Mouse (Mus musculus): Measurements from ENCODE around the gene Nr1d2. TPM values are rescaled to one million over a fixed set of nuclear protein-coding genes. Genes with fewer than 3 reads are reported as not detected.
A peak's percentile ranks its signal among the peaks of the same experiment; 100 is the strongest.
"Not testable (repeated sequence)": the region's sequence is repeated elsewhere in the genome, so short reads cannot be mapped to it uniquely, and the experiment has no call there.

The Nr1d2 gene
- total RNA-seq, 2 experiments from 2014 or later = 74.2 to 97.1 TPM

DNA sequence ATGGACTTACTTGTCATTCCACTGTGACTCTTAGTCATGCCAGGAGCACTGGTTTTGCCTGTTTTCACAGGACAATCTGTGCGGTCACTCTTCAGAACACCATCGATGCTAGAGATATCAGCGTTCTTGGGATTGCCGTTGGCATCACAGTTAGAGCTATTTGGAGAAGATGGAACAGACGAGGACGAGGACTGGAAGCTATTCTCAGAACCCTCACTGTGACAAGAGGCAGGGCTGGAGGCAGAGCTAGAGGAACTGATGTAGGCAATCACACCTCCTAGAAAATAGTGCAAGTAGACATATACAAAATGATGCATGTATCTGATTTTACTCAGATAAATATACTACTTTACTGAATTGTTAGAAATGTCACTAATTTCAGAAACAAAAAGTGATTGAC is 16.9 kb downstream of the Nr1d2 start:
- H3K27ac ChIP-seq = peak overlapping the region; percentile 34; the same call in 1 of the 2 replicates
- no peak for TF ChIP-seq CTCF (IDR thresholded peaks at IDR 0.05)
- intact Hi-C loops (cut with DNase I) = no loop called here
- H3K4me3 ChIP-seq = no peak overlapping the region
- DNase-seq (ENCODE audit: extremely low spot score in 1 of 2, low spot score in 2 of 2) = no peak

DNA sequence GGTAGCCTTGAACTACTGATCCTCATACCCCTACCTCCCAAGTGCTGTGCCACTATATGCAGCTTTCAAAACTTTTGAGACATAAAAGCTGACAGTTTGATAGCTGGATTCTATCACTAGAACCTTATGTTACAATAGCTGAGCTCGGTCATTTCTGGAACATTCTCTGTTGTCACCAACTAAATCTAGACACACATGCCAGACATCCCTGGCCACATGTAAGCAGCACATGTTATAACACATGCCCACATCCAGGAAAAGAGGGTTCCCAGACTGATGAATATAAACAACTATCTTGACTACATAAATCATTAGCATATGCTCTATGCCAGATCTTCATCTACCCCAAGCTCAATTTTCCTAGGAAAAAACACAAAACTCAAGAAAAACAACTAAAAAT is 21.8 kb downstream of the Nr1d2 start:
- no peak for TF ChIP-seq CTCF (IDR thresholded peaks at IDR 0.05)
- Histone ChIP-seq H3K4me3 (no peak overlapping the region), H3K27ac (no peak overlapping the region)
- DNase-seq (ENCODE audit: extremely low spot score in 1 of 2, low spot score in 2 of 2) = no peak
- intact Hi-C loops (cut with DNase I) = no loop called here

GRCm38 (mm10) chr14:18216428-18216827 is 22.5 kb downstream of the Nr1d2 start:
- no peak overlapping the region for H3K4me3 ChIP-seq
- no peak for TF ChIP-seq CTCF (IDR thresholded peaks at IDR 0.05)

DNA sequence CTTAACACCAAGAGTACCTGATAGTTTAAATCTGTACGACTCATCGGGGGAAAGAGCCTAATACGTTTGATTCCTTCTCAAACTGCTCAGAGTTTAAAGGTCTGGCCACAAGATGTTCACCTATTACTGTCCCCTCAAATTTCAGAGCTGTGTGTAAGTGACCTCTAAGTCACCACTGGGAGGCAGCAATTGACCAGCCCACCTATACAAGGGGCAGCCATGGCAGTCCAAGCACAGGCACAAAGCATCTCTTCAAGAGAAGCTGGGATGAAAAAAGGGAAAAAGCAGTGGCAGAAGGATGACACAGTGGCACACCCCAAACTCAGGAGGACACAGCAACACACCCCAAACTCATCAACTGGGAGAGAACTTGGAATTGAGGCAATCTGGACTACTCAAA is 28.1 kb downstream of the Nr1d2 start:
- peak; percentile 38 for TF ChIP-seq CTCF (IDR thresholded peaks at IDR 0.05)
- no peak overlapping the region for H3K27ac ChIP-seq
- H3K4me3 ChIP-seq = no peak overlapping the region
- intact Hi-C loops (cut with DNase I) = loop anchor here (5.0 kb wide), 1 partner anchor 72 kb away; no protein-coding TSS in a partner anchor
- DNase-seq (ENCODE audit: extremely low spot score in 1 of 2, low spot score in 2 of 2) = no peak

More at GRCm38 (mm10) chr14:18216428-18216827, 22.5 kb downstream of the Nr1d2 start:
- no peak for DNase-seq (ENCODE audit: extremely low spot score in 1 of 2, low spot score in 2 of 2)
- H3K27ac ChIP-seq = peak overlapping the region; percentile 42; the same call in 1 of the 2 replicates
- intact Hi-C loops (cut with DNase I) = no loop called here

- intact Hi-C loops (cut with DNase I); DNase-seq (ENCODE audit: extremely low spot score in 1 of 2, low spot score in 2 of 2); H3K4me3 ChIP-seq; H3K27ac ChIP-seq: not testable (repeated sequence)
Observed at GRCm38 (mm10) chr14:18204315-18204714, 34.6 kb downstream of the Nr1d2 start.

DNA sequence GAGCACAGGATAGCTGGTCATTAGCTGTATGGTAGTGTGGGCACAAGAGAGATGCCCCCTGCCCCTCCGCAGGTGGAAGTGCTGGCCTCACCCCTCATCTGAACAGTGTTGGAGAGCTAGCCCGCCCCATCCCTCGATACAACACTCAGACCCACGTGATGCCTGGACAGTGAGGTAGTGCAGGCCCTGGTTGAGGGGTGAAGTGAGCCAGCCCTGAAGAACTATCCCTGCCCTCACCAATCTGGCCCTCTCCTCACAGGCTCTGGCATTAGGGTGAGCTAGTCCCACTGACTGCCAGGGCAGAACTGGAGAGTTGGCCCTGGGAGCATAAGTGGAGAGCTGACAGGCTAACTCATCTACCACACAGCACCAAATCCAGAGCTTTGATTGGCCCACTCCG is 37.5 kb downstream of the Nr1d2 start:
- Histone ChIP-seq H3K4me3 (no peak overlapping the region), H3K27ac (no peak overlapping the region)
- no peak for DNase-seq (ENCODE audit: extremely low spot score in 1 of 2, low spot score in 2 of 2)
- intact Hi-C loops (cut with DNase I) = no loop called here
- TF ChIP-seq CTCF (IDR thresholded peaks at IDR 0.05) = no peak

- H3K27ac ChIP-seq = no peak overlapping the region
- DNase-seq (ENCODE audit: extremely low spot score in 1 of 2, low spot score in 2 of 2) = peak; percentile 41 to 61
- peak; percentile 86 for TF ChIP-seq CTCF (IDR thresholded peaks at IDR 0.05)
- no peak overlapping the region for H3K4me3 ChIP-seq
- intact Hi-C loops (cut with DNase I) = loop anchor here (5.0 to 10.0 kb wide), 2 partner anchors 202 to 785 kb away; no protein-coding TSS in a partner anchor
Observed at GRCm38 (mm10) chr14:18186883-18187417, 52.0 kb downstream of the Nr1d2 start.

GRCm38 (mm10) chr14:18177531-18177930 is 61.4 kb downstream of the Nr1d2 start:
- intact Hi-C loops (cut with DNase I) = not testable (repeated sequence)

DNA sequence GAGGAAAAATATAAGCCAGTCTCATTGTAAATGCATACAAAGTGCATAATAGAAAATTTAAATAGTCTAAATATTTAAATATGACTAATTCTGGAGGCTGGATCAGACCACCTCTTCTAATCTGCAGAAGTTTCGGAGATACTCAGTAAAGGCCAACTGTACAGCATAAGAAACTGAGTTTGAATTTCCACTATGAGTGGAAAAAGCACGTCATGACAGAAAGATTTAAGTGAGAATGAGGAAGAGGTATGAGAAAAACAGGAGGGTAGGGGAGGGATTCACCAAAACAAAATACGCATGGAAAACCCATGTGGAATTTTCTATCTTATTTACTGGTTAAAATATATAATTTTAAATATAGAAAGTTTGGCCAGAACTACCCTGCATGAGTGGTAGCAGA is 71.3 kb downstream of the Nr1d2 start:
- no peak overlapping the region for H3K27ac ChIP-seq
- H3K4me3 ChIP-seq = no peak overlapping the region
- DNase-seq (ENCODE audit: extremely low spot score in 1 of 2, low spot score in 2 of 2) = no peak
- intact Hi-C loops (cut with DNase I) = loop anchor here (5.0 to 10.0 kb wide), 3 partner anchors 223 to 765 kb away; no protein-coding TSS in a partner anchor
- no peak for TF ChIP-seq CTCF (IDR thresholded peaks at IDR 0.05)

More at GRCm38 (mm10) chr14:18177531-18177930, 61.4 kb downstream of the Nr1d2 start:
- not testable (repeated sequence) for DNase-seq (ENCODE audit: extremely low spot score in 1 of 2, low spot score in 2 of 2); H3K27ac ChIP-seq; H3K4me3 ChIP-seq

- peak in 1 of 2 experiments; percentile 44 for DNase-seq (ENCODE audit: extremely low spot score in 1 of 2, low spot score in 2 of 2)
- TF ChIP-seq CTCF (IDR thresholded peaks at IDR 0.05) = peak; percentile 77
- intact Hi-C loops (cut with DNase I) = loop anchor here (5.0 to 10.0 kb wide), 3 partner anchors 222 to 765 kb away; no protein-coding TSS in a partner anchor
Observed at GRCm38 (mm10) chr14:18167041-18167440, 71.9 kb downstream of the Nr1d2 start.

More at GRCm38 (mm10) chr14:18167041-18167440, 71.9 kb downstream of the Nr1d2 start:
- H3K27ac ChIP-seq = no peak overlapping the region
- no peak overlapping the region for H3K4me3 ChIP-seq

Small RNA genes lying within 50 kb of the gene (microRNA-seq; reads per million reads assigned to microRNA genes)
- 0 reads per million in 2 experiments for gene Gm44469

Other genes with a start within 250 kb of the Nr1d2 start
- gene Nkiras1, start 32.0 kb upstream of the Nr1d2 start, total RNA-seq (2021) = 100 to 1,000 TPM in 1 of 2 experiments, 10 to 100 TPM in 1; 97.0 to 107 TPM
- gene Rpl15, start 32.3 kb upstream of the Nr1d2 start, total RNA-seq (2021) = 100 to 1,000 TPM; 339 to 400 TPM
- 100 to 1,000 TPM; 119 to 123 TPM for gene Ube2e1, start 92.7 kb upstream of the Nr1d2 start, total RNA-seq (2021)